Mouse (Mus musculus): ENCODE results near the gene Bcas2. TPM values are rescaled to one million over a fixed set of nuclear protein-coding genes. Genes with fewer than 3 reads are reported as not detected.
"Not testable (repeated sequence)": the region's sequence is repeated elsewhere in the genome, so short reads cannot be mapped to it uniquely, and the experiment has no call there.

Gene Bcas2
- total RNA-seq, 2 experiments from 2014 or later, result 63.8 to 69.1 TPM

DNA sequence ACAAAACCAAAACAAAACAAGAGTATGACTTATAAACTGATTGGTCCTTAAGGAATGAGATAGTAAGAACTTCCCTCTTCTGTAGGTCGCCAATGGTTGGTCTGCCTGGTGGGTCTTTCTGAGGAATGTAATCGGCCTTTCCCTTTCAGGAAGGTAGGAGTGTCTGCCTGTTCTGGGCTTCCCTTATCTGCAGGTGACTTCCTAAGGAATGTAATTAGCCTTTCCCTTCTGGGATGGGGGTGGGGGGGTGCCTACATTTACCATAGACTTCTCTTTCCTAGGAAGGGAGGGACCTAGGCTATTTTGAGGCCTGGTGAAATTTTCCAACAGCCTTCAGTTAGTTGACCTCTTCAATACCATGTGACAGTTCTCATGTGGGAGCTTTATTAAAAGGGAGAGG is 39.6 kb downstream of the Bcas2 start:
- DNase-seq (ENCODE audit: low spot score in 2 of 2), result no peak
- Histone ChIP-seq H3K4me3 (no peak overlapping the region), H3K27ac (no peak overlapping the region)
- TF ChIP-seq CTCF (conservative IDR thresholded peaks at IDR 0.05), result no peak

DNA sequence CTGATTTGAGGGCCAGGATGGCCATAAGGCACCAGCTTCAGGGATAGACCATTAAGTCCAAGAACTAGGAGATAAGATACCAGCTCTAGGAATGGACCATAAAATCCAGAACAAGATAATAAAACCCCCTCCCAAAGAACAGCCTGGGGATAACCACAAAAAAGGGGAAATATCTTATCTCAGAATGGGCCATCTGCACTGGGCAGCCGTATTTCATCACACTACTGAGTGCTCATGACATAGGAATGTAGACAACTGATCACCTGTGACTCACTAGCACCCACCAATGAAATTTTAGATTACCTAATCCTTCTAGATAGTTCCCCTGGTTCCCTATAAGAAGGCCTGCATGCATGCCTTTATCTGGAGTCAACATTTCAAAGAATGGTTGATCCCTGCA is 40.7 kb downstream of the Bcas2 start:
- no peak overlapping the region for H3K27ac ChIP-seq
- no peak overlapping the region for H3K4me3 ChIP-seq
- TF ChIP-seq CTCF (conservative IDR thresholded peaks at IDR 0.05), result no peak
- no peak for DNase-seq (ENCODE audit: low spot score in 2 of 2)

- DNase-seq (ENCODE audit: low spot score in 2 of 2), result no peak
- no peak overlapping the region for H3K27ac ChIP-seq
- TF ChIP-seq CTCF (conservative IDR thresholded peaks at IDR 0.05), result no peak
- no peak overlapping the region for H3K4me3 ChIP-seq
Measured at GRCm38 (mm10) chr3:103213537-103213936, 42.1 kb downstream of the Bcas2 start.

DNA sequence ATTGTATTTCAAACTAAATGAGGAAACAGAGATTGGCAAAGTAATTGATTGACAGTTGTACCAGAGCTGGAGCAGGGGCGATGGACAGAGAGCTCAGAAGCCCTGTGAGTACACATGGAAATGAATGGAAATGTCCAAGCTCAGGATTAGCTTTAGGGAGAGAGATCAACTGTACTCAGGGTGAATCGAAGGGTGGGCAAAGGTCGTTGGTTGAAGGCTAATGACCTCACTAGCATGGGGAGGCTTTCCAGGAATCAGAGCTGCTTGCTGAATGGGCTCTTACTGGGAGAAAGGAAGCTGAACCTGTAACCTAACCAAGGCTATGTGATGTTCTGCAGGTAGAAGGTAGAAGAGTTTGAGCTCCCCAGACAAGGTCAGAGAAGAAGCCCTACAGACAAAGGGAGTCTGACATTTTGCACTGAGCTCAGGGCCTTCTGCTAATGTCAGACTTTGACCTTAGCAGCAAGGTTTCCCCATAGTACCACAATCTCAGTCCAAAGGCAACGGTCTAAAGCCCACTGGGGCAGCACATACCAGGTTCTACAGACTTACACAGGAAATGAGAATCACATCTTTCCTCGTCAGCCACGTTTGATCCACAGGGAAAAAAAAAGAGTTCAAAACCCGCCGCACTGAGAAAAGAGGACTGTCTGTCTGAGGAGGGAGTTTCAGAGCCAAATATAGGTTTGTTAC is 43.3 kb downstream of the Bcas2 start:
- TF ChIP-seq CTCF (conservative IDR thresholded peaks at IDR 0.05), result no peak
- no peak for DNase-seq (ENCODE audit: low spot score in 2 of 2)
- H3K27ac ChIP-seq, result no peak overlapping the region
- H3K4me3 ChIP-seq, result no peak overlapping the region

- not testable (repeated sequence) for DNase-seq (ENCODE audit: low spot score in 2 of 2); H3K27ac ChIP-seq; H3K4me3 ChIP-seq
Measured at GRCm38 (mm10) chr3:103215399-103215798, 43.9 kb downstream of the Bcas2 start.

- TF ChIP-seq CTCF (conservative IDR thresholded peaks at IDR 0.05), result no peak
- DNase-seq (ENCODE audit: low spot score in 2 of 2), result peak; percentile 68 to 69
Measured at GRCm38 (mm10) chr3:103221435-103221834, 50.0 kb downstream of the Bcas2 start.

GRCm38 (mm10) chr3:103223752-103224151 is 52.3 kb downstream of the Bcas2 start:
- no peak overlapping the region for H3K27ac ChIP-seq
- H3K4me3 ChIP-seq, result no peak overlapping the region
- DNase-seq (ENCODE audit: low spot score in 2 of 2), result no peak
- peak; percentile 57 for TF ChIP-seq CTCF (conservative IDR thresholded peaks at IDR 0.05)

More at GRCm38 (mm10) chr3:103221435-103221834, 50.0 kb downstream of the Bcas2 start:
- Histone ChIP-seq H3K4me3 (no peak overlapping the region), H3K27ac (peak overlapping the region; percentile 24; the same call in 1 of the 2 replicates)

DNA sequence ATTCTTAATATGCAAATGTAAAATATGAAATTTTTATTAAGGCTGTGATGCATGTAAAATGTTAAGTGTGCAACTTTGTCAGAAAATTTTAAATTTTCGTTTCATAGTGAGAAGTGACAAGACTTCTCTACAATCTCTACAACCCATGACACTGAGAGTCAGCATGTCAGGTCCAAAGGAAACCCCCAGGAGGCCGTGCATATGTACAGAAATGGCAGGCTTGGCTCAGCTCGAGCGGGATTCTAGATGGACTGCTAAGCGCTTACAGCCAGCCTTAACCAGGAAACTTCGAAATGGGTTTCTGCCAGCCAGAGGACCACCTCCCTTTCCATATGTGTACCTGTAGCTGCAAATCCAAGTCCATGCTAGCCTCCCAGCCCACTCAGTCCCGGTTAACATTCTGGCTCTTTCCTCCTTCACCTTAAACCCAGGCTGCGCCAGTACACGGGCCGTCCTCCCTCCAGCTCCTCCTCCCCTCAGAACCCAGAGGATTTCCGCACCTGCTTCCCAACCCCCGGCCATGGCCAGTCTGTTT is 52.8 kb downstream of the Bcas2 start:
- Histone ChIP-seq H3K27ac (no peak overlapping the region), H3K4me3 (no peak overlapping the region)
- no peak for TF ChIP-seq CTCF (conservative IDR thresholded peaks at IDR 0.05)
- no peak for DNase-seq (ENCODE audit: low spot score in 2 of 2)

DNA sequence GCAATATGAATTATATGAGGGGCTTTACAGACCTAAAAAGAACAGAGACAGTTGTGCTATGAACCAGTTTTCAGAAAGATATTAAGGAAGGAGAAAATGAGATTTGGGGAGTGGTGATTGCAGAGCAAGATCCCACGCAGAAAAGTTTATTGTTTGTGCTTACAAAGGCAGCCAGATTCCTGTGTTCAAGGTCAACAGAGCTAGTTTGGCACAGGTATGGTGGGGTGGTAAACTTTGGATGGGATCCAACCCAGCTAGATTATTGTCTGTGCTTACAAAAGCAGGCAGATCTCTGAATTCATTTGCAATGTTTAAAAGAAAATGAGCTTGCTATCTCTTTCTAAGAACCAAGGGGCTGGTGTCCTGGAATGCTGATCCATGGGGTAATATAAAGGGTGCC is 56.3 kb downstream of the Bcas2 start:
- no peak for TF ChIP-seq CTCF (conservative IDR thresholded peaks at IDR 0.05)
- no peak overlapping the region for H3K4me3 ChIP-seq
- no peak for DNase-seq (ENCODE audit: low spot score in 2 of 2)
- H3K27ac ChIP-seq, result no peak overlapping the region

Other genes starting within 250 kb of the Bcas2 start
- gene Sycp1, start 235.6 kb upstream of the Bcas2 start, total RNA-seq (2021), result not detected
- not detected for gene Nr1h5, start 207.5 kb upstream of the Bcas2 start, total RNA-seq (2021)
- gene Sike1, start 175.9 kb upstream of the Bcas2 start, total RNA-seq (2021), result 10 to 100 TPM; 57.3 to 65.5 TPM
- 100 to 1,000 TPM; 236 to 252 TPM for gene Csde1, start 151.2 kb upstream of the Bcas2 start, total RNA-seq (2021)
- gene Nras, start 113.4 kb upstream of the Bcas2 start, total RNA-seq (2021), result 10 to 100 TPM; 59.9 to 72.6 TPM
- gene Ampd1, start 97.6 kb upstream of the Bcas2 start, total RNA-seq (2021), result not detected
- gene Dennd2c, start 69.1 kb upstream of the Bcas2 start, total RNA-seq (2021), result under 1 TPM; 0.28 to 0.54 TPM
- gene Trim33, start 107.6 kb downstream of the Bcas2 start, total RNA-seq (2021), result 10 to 100 TPM; 53.0 to 55.2 TPM